Mouse (Mus musculus) C2C12 (cell line): ENCODE results near the gene Inpp5d.

Experiments
- CEBPB ChIP-seq: IDR thresholded peaks from one replicate; pipeline ENCODE4 v1.6.1; 2011; ENCODE audit warnings: low read depth, mild to moderate bottlenecking, control low read depth, moderate library complexity
- CTCF ChIP-seq: IDR thresholded peaks from one replicate; pipeline ENCODE4 v1.5.1; 2011; ENCODE audit not compliant: control insufficient read depth, insufficient read depth, insufficient read length
- MYOG ChIP-seq: IDR thresholded peaks from one replicate; pipeline ENCODE4 v1.6.1; 2011; ENCODE audit not compliant: control insufficient read depth, insufficient read length; ENCODE audit errors: extremely low read depth

- no peak for TF ChIP-seq CTCF
- TF ChIP-seq CEBPB: no peak
- TF ChIP-seq MYOG: no peak
These were observed at the start of gene Inpp5d for GRCm38 (mm10) chr1:87620211-87620668.
